Comparison of ENCODE assay signal across 10 mouse cellular contexts in the genomic region with DNA sequence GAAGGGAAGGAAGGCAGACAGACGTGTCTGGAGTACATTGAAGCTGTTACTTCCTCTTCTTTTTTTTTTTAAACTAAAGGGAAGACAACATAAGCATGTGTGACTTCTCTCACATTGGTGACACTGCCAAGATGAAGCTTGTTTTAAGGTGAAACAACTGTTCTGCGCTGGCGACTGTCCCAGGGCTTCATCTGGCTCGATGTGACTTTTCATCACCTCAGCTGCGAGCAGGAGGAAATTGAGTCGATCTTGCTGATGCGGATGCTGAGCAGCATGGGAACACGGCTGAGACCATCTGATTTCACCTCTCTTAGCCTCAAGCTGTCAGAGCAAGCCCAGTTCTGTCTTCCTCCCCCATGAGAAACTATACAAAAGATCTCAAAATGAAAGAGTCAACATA.
DNase-seq lines count a peak whose midpoint lies in the region; ATAC-seq lines count a peak whose summit lies in the region.
"Had no signal": no experiment of that assay in that cellular context is flagged by ENCODE, and none has a peak within 500 bp of the region (broad histone marks: within the 10 kb centered on the region; RNA-seq: fewer than 3 reads in every experiment).

No protein-coding gene starts in this region.

- H3K27ac ChIP-seq in kidney, embryonic 15.5 days = no peak overlapping the region
- no peak overlapping the region for H3K27ac ChIP-seq in heart, embryonic 16.5 days (ENCODE audit: low read length)
- peak overlapping the region; percentile 6; the same call in 1 of the 2 replicates for H3K27ac ChIP-seq in stomach, embryonic 15.5 days
- H3K27ac ChIP-seq in midbrain, embryonic 10.5 days (replicated peaks) = no peak overlapping the region

- DNase-seq in kidney, adult 18-20 months = peak; percentile 2
- peak; percentile 17 for DNase-seq in kidney, postnatal 14 days
- DNase-seq in midbrain, embryonic 10.5 days (ENCODE audit: low spot score) = no peak
- no peak for DNase-seq in thymus, postnatal 4 days
- DNase-seq: adrenal gland, adult 2 months; thymus, postnatal 14 days had no signal

- H3K4me1 ChIP-seq in kidney, embryonic 15.5 days = 0 out of 2 replicates have a peak, but pooled peaks cover 5% of the 10 kb centered on the region
- no peaks in the 10 kb centered on the region for H3K4me1 ChIP-seq in heart, embryonic 16.5 days (ENCODE audit: control insufficient read depth, insufficient read depth, low read length)
- H3K4me1 ChIP-seq in stomach, embryonic 15.5 days = no peaks in the 10 kb centered on the region
- H3K4me1 ChIP-seq in midbrain, embryonic 10.5 days = no peaks in the 10 kb centered on the region

- 47% methylated on average over 8 of the region's 8 CpGs for WGBS in kidney, embryonic 15.5 days
- 31% methylated on average over 8 of the region's 8 CpGs for WGBS in heart, embryonic 16.5 days
- WGBS in stomach, embryonic 15.5 days = 46% methylated on average over 8 of the region's 8 CpGs
- WGBS in midbrain, embryonic 10.5 days = 86% methylated on average over 8 of the region's 8 CpGs

- H3K9ac ChIP-seq in kidney, embryonic 15.5 days = no peak overlapping the region
- H3K9ac ChIP-seq in heart, embryonic 16.5 days (ENCODE audit: low read length) = no peak overlapping the region
- H3K9ac ChIP-seq in stomach, embryonic 15.5 days = no peak overlapping the region

- H3K9me3 ChIP-seq in kidney, embryonic 15.5 days (replicated peaks) = no peaks in the 10 kb centered on the region
- H3K9me3 ChIP-seq in heart, embryonic 16.5 days (replicated peaks; ENCODE audit: control insufficient read depth, low read length) = no peaks in the 10 kb centered on the region; the same call in 1 of the 2 replicates
- H3K9me3 ChIP-seq in stomach, embryonic 15.5 days = no peaks in the 10 kb centered on the region
- H3K9me3 ChIP-seq in midbrain, embryonic 10.5 days (replicated peaks) = no peaks in the 10 kb centered on the region

- no peaks in the 10 kb centered on the region for H3K27me3 ChIP-seq in kidney, embryonic 15.5 days
- H3K27me3 ChIP-seq in heart, embryonic 16.5 days (ENCODE audit: control insufficient read depth, insufficient read depth, low read length) = no peaks in the 10 kb centered on the region
- H3K27me3 ChIP-seq in stomach, embryonic 15.5 days (replicated peaks) = no peaks in the 10 kb centered on the region
- no peaks in the 10 kb centered on the region for H3K27me3 ChIP-seq in midbrain, embryonic 10.5 days (ENCODE audit: low read depth, poor library complexity, severe bottlenecking)

- H3K4me3 ChIP-seq in kidney, embryonic 15.5 days (replicated peaks) = no peak overlapping the region
- H3K4me3 ChIP-seq in heart, embryonic 16.5 days (ENCODE audit: low read length) = no peak overlapping the region
- no peak overlapping the region for H3K4me3 ChIP-seq in stomach, embryonic 15.5 days (replicated peaks)
- H3K4me3 ChIP-seq in midbrain, embryonic 10.5 days = no peak overlapping the region

- no peaks in the 10 kb centered on the region for H3K36me3 ChIP-seq in kidney, embryonic 15.5 days
- H3K36me3 ChIP-seq in heart, embryonic 16.5 days (ENCODE audit: control insufficient read depth, insufficient read depth) = no peaks in the 10 kb centered on the region
- no peaks in the 10 kb centered on the region for H3K36me3 ChIP-seq in stomach, embryonic 15.5 days
- no peaks in the 10 kb centered on the region for H3K36me3 ChIP-seq in midbrain, embryonic 10.5 days

- ATAC-seq in kidney, embryonic 15.5 days (replicated peaks; ENCODE audit: low FRiP score) = no peak
- peak; percentile 55 for ATAC-seq in heart, embryonic 16.5 days (replicated peaks; ENCODE audit: extremely low read depth, insufficient read depth, low FRiP score)
- ATAC-seq in stomach, embryonic 15.5 days (ENCODE audit: insufficient read depth, low FRiP score, low read depth) = peak; percentile 35; the same call in 1 of the 2 replicates
- ATAC-seq in megakaryocyte, adult 5-6 weeks (ENCODE audit: poor library complexity, severe bottlenecking) = no peak

- no peak overlapping the region for H3K4me2 ChIP-seq in kidney, embryonic 15.5 days
- no peak overlapping the region for H3K4me2 ChIP-seq in heart, embryonic 16.5 days (ENCODE audit: low read depth, low read length)
- H3K4me2 ChIP-seq in stomach, embryonic 15.5 days = no peak overlapping the region

Comparison
In these comparisons a context has a peak if more than half of its experiments do, and no peak if none do; other contexts are left out.
1. DNase-seq: peak in kidney, adult 18-20 months (single experiment) and kidney, postnatal 14 days (single experiment); none in midbrain, embryonic 10.5 days (single experiment) and thymus, postnatal 4 days (single experiment).
2. ATAC-seq: peak in heart, embryonic 16.5 days (single experiment) and stomach, embryonic 15.5 days (single experiment); none in kidney, embryonic 15.5 days (single experiment) and megakaryocyte, adult 5-6 weeks (single experiment).